Mouse (Mus musculus) neural tube, embryonic 12.5 days (tissue): ENCODE measurements around the gene Gm12888. TPM values are rescaled to one million over a fixed set of nuclear protein-coding genes. Genes with fewer than 3 reads are reported as not detected.
"Not testable (repeated sequence)": the region's sequence is repeated elsewhere in the genome, so short reads cannot be mapped to it uniquely, and the experiment has no call there.

Experiments used
- ATAC-seq: fragments of 200-750 bp; cut with Nextera tagmentation; 2 replicates; pipeline ENCODE4 v1.8.0; 2017; ENCODE audit warnings: low read depth, mild to moderate bottlenecking, moderate TSS enrichment, moderate library complexity; ENCODE audit not compliant: low FRiP score
- H3K27ac ChIP-seq: fragments of 300-500 bp; sonication (generic); 2 replicates; pipeline ENCODE4 v1.5.1; 2016
- H3K27me3 ChIP-seq: fragments of 300-500 bp; sonication (generic); replicated peaks from 2 replicates; pipeline ENCODE4 v1.6.1; 2016; ENCODE audit warnings: mild to moderate bottlenecking
- H3K36me3 ChIP-seq: fragments of 300-500 bp; sonication (generic); 2 replicates; pipeline ENCODE4 v1.6.1; 2016; ENCODE audit warnings: mild to moderate bottlenecking
- H3K4me1 ChIP-seq: fragments of 300-500 bp; sonication (generic); 2 replicates; pipeline ENCODE4 v1.6.1; 2016
- H3K4me2 ChIP-seq: fragments of 300-500 bp; sonication (generic); replicated peaks from 2 replicates; pipeline ENCODE4 v1.6.1; 2016; ENCODE audit warnings: mild to moderate bottlenecking
- H3K4me3 ChIP-seq: fragments of 300-500 bp; sonication (generic); 2 replicates; pipeline ENCODE4 v1.5.1; 2016
- H3K9ac ChIP-seq: fragments of 300-500 bp; sonication (generic); 2 replicates; pipeline ENCODE4 v1.6.1; 2016; ENCODE audit warnings: mild to moderate bottlenecking
- H3K9me3 ChIP-seq: fragments of 300-500 bp; sonication (generic); 2 replicates; pipeline ENCODE4 v1.6.1; 2016; ENCODE audit warnings: mild to moderate bottlenecking
- WGBS: fragments of 180-500 bp; shearing (Covaris S2); methylation state at CpG from one replicate; pipeline ENCODE4 v1.1.7; 2016; 5-methylcytosine and 5-hydroxymethylcytosine counted together
- polyA plus RNA-seq: library from polyadenylated mRNA; unstranded; fragments of >200 nt; fragmentation: Nextera tagmentation; extraction: Ambion mirVana; gene quantifications from 2 replicates; pipeline ENCODE4 v1.2.1, GENCODE M21; 2016

The Gm12888 gene
- not detected in 2 replicates for polyA plus RNA-seq

DNA sequence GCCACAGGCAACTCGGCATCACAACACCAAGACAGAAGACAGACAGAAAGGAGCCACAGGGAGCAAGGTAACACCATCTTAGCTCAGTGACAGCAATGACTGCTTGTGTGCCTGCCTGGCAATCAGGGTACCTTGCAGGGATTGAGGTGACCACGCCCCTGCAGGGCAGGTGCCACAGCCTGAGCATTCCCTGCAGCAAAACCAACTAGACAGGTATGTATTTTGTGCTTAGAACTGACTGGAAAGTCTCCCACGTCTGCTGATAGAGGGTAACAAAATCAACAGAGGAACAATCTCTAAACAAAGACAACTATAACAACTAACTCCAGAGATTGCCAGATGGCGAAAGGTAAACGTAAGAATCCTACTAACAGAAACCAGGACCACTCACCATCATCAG lies at the start of gene Gm12888:
Gene Gm12888 (minus strand): TSS at position 101 of the 400 bp plus-strand sequence.
- H3K4me1 ChIP-seq, H3K27ac ChIP-seq, H3K4me3 ChIP-seq, ATAC-seq, H3K9ac ChIP-seq, H3K36me3 ChIP-seq, H3K4me2 ChIP-seq, H3K27me3 ChIP-seq: not testable (repeated sequence)
- WGBS: 71% methylated on average over 3 of the region's 5 CpGs
- H3K9me3 ChIP-seq: peaks cover 17% of the 10 kb centered on the region

Other genes with a start within 250 kb of the Gm12888 start
- 30.0 and 34.7 TPM in 2 replicates for gene Zmpste24, start 226.7 kb downstream of the Gm12888 start, polyA plus RNA-seq
- not detected in 2 replicates for gene Tmco2, start 215.7 kb downstream of the Gm12888 start, polyA plus RNA-seq
- 34.4 and 34.8 TPM in 2 replicates for gene Rlf, start 109.8 kb downstream of the Gm12888 start, polyA plus RNA-seq
- gene Gm12886, start 98.2 kb upstream of the Gm12888 start, polyA plus RNA-seq: not detected in 2 replicates